Mouse (Mus musculus) small intestine, adult 2 months (tissue): Measurements from ENCODE around the gene Gm49333.

Source experiments
- CTCF ChIP-seq: fragments of 200-500 bp; IDR thresholded peaks from 2 replicates; pipeline ENCODE4 v1.5.1; 2012; ENCODE audit warnings: low read depth, mild to moderate bottlenecking, control low read depth, inconsistent platforms, low read length, moderate library complexity, mixed read lengths; ENCODE audit not compliant: insufficient replicate concordance, insufficient read length; ENCODE audit errors: extremely low read depth
- POLR2A ChIP-seq: fragments of 200-500 bp; IDR thresholded peaks from 2 replicates; pipeline ENCODE4 v1.6.1; 2012; ENCODE audit warnings: low read depth, mild to moderate bottlenecking, control low read depth, inconsistent platforms, low read length, moderate library complexity

GRCm38 (mm10) chr16:20590680-20591038 lies 20.8 kb upstream of the Gm49333 start:
- TF ChIP-seq CTCF (no peak), POLR2A (no peak)
